Mouse (Mus musculus) CD4-positive, CD25-positive, alpha-beta regulatory T cell, adult 4 months (primary cell): ENCODE measurements around the gene Mettl3. TPM values are rescaled to one million over a fixed set of nuclear protein-coding genes. Genes with fewer than 3 reads are reported as not detected.

Experiments
- ATAC-seq: one replicate; pipeline ENCODE4 v1.8.0; 2017
- polyA plus RNA-seq, 2 experiments: library from polyadenylated mRNA; unstranded; fragments of 100-300 nt; shearing (Covaris generic); gene quantifications; one replicate each; pipeline ENCODE4 v1.2.1; 2017

Gene Mettl3
- polyA plus RNA-seq, 2 experiments from 2014 or later: 48.2 to 65.2 TPM

- ATAC-seq: no peak
Measured at GRCm38 (mm10) chr14:52284191-52284590, 20.7 kb downstream of the Mettl3 start.

- ATAC-seq: no peak
Measured at GRCm38 (mm10) chr14:52283629-52284028, 21.3 kb downstream of the Mettl3 start.

GRCm38 (mm10) chr14:52279747-52280120 lies 25.2 kb downstream of the Mettl3 start:
- no peak for ATAC-seq

GRCm38 (mm10) chr14:52278932-52279746 lies 25.8 kb downstream of the Mettl3 start, which contains the start of the genes Tox4 and Rab2b:
Gene Tox4 (plus strand): TSS chr14:52279146.
Gene Rab2b (minus strand): TSS chr14:52279545.
- peak; percentile 94 for ATAC-seq

GRCm38 (mm10) chr14:52277210-52277609 lies 27.7 kb downstream of the Mettl3 start:
- ATAC-seq: no peak

GRCm38 (mm10) chr14:52272781-52273180 lies 32.1 kb downstream of the Mettl3 start:
- peak; percentile 53 for ATAC-seq

GRCm38 (mm10) chr14:52257484-52258213 lies 47.3 kb downstream of the Mettl3 start, which contains the start of gene Chd8:
Gene Chd8 (minus strand): TSS chr14:52257780.
- ATAC-seq: peak; percentile 98

- ATAC-seq: no peak
Measured at GRCm38 (mm10) chr14:52256311-52257175, 48.4 kb downstream of the Mettl3 start.

GRCm38 (mm10) chr14:52246129-52246528 lies 58.8 kb downstream of the Mettl3 start:
- no peak for ATAC-seq

Other genes with a start within 250 kb of the Mettl3 start
- gene Hnrnpc, start 201.1 kb downstream of the Mettl3 start, polyA plus RNA-seq: 100 to 1,000 TPM; 463 to 514 TPM
- 10 to 100 TPM; 78.7 to 78.9 TPM for gene Rpgrip1, start 194.4 kb downstream of the Mettl3 start, polyA plus RNA-seq
- 10 to 100 TPM; 37.9 to 39.5 TPM for gene Supt16, start 107.7 kb downstream of the Mettl3 start, polyA plus RNA-seq
- 10 to 100 TPM; 76.7 to 83.0 TPM for gene Chd8, start 47.3 kb downstream of the Mettl3 start, polyA plus RNA-seq
- gene Tox4, start 26.0 kb downstream of the Mettl3 start, polyA plus RNA-seq: 10 to 100 TPM; 67.6 to 86.8 TPM
- 10 to 100 TPM; 17.0 to 25.5 TPM for gene Rab2b, start 25.6 kb downstream of the Mettl3 start, polyA plus RNA-seq
- 1 to 10 TPM; 2.2 to 5.6 TPM for gene Sall2, start 23.6 kb upstream of the Mettl3 start, polyA plus RNA-seq
- not detected for gene Olfr1513, start 51.3 kb upstream of the Mettl3 start, polyA plus RNA-seq
- gene Olfr1512, start 74.0 kb upstream of the Mettl3 start, polyA plus RNA-seq: not detected
- gene Olfr1511, start 92.3 kb upstream of the Mettl3 start, polyA plus RNA-seq: not detected
- gene Olfr1510, start 109.2 kb upstream of the Mettl3 start, polyA plus RNA-seq: not detected
- not detected for gene Olfr1509, start 137.9 kb upstream of the Mettl3 start, polyA plus RNA-seq
- not detected for gene Olfr1508, start 162.4 kb upstream of the Mettl3 start, polyA plus RNA-seq
- gene Olfr1507, start 190.6 kb upstream of the Mettl3 start, polyA plus RNA-seq: not detected